Mouse (Mus musculus): ENCODE measurements around the gene Wnt10b.

Wnt10b gene

GRCm38 (mm10) chr15:98797835-98798492 lies 20.0 kb upstream of the Wnt10b start:
- in situ Hi-C loops (cut with MboI, MseI), result no loop called here

GRCm38 (mm10) chr15:98796803-98797595 lies 19.0 kb upstream of the Wnt10b start:
- in situ Hi-C loops (cut with MboI, MseI), result no loop called here

DNA sequence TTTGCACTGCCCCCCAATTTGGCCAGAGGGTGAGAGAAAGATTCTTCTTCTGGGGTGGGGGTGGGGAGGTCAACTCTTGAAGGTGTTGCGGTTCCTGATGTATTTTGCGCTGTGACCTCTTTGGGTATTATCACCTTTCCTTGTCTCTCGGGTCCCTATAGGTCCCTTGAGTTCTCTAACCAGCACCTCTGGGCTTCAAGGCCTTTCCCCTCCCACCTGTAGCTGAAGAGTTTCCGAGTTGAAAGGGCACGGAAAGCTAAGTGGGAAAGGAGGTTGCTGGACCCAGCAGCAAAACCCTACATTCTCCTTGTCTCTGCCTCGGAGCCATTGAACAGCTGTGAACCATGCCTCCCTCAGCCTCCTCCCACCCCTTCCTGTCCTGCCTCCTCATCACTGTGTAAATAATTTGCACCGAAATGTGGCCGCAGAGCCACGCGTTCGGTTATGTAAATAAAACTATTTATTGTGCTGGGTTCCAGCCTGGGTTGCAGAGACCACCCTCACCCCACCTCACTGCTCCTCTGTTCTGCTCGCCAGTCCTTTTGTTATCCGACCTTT lies 15.3 kb upstream of the Wnt10b start:
- in situ Hi-C loops (cut with MboI, MseI), result no loop called here

DNA sequence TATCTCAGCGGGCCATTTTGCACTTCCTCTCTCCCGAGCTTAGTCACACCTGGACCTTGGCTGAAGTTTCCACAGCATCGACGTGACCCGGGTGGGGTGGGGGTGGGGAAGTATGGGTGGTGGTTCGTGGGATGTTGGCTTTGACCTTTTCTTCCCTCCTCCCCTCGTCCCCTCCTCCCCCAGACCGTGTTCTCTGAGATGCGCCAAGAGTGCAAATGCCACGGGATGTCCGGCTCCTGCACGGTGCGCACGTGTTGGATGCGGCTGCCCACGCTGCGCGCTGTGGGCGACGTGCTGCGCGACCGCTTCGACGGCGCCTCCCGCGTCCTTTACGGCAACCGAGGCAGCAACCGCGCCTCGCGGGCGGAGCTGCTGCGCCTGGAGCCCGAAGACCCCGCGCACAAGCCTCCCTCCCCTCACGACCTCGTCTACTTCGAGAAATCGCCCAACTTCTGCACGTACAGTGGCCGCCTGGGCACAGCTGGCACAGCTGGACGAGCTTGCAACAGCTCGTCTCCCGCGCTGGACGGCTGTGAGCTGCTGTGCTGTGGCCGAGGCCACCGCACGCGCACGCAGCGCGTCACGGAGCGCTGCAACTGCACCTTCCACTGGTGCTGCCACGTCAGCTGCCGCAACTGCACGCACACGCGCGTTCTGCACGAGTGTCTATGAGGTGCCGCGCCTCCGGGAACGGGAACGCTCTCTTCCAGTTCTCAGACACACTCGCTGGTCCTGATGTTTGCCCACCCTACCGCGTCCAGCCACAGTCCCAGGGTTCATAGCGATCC lies 14.5 kb upstream of the Wnt10b start:
- in situ Hi-C loops (cut with MboI, MseI), result no loop called here

- in situ Hi-C loops (cut with MboI, MseI), result no loop called here
These were observed 13.8 kb upstream of the Wnt10b start for GRCm38 (mm10) chr15:98791771-98792170.

DNA sequence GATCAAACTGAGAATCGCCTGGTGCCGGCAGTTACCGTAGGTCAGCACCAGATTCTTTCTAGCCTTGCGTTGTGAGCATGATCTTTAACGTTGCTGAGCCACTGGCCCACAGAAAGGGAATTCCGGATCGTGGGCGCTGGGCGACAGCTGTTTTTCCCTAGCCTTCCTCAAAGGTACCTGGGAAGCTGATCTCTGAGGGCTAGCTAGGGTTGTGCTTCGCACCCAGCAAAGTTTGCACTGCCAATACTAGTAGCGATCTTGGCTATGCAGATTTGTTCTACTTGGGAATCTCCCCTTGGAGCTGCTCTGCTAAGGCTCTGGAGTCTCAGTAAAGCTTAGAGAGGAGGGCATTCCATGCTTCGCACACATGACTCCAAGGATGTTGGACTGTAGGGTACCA lies 13.3 kb upstream of the Wnt10b start:
- in situ Hi-C loops (cut with MboI, MseI), result no loop called here

DNA sequence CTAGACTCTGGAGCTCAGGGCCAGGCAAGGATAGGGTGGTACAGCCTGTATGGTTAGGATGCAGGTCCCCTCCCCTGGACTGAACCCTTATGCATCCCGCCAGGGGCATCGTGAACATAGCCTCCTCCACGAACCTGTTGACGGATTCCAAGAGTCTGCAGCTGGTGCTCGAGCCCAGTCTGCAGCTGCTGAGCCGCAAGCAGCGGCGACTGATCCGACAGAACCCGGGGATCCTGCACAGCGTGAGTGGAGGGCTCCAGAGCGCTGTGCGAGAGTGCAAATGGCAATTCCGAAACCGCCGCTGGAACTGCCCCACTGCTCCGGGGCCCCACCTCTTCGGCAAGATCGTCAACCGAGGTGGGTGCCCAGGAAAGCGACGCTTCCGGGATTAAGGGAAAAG lies 12.8 kb upstream of the Wnt10b start:
- in situ Hi-C loops (cut with MboI, MseI), result no loop called here

DNA sequence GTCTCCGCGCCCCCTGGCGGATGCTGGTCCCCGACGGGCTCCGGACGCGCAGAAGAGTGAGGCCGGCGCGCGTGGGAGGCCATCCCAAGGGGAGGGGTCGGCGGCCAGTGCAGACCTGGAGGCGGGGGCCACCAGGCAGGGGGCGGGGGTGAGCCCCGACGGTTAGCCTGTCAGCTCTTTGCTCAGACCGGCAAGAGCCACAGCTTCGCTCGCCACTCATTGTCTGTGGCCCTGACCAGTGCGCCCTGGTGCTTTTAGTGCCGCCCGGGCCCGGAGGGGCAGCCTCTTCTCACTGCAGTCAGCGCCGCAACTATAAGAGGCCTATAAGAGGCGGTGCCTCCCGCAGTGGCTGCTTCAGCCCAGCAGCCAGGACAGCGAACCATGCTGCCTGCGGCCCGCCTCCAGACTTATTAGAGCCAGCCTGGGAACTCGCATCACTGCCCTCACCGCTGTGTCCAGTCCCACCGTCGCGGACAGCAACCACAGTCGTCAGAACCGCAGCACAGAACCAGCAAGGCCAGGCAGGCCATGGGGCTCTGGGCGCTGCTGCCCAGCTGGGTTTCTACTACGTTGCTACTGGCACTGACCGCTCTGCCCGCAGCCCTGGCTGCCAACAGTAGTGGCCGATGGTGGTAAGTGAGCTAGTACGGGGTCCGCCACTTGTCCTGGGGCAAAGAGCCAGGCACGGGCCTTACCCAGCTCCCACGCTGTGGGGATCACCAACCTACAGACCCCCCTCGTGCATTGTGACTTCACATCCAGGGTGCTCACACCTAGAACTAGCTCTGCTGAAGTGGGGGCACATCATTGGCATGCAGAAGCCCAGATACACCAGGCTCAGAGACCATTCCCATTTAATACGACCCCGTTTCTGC lies 11.9 kb upstream of the Wnt10b start, which contains the start of gene Wnt1:
Gene Wnt1 (plus strand): TSS at position 197 of the 875 bp plus-strand sequence.
- in situ Hi-C loops (cut with MboI, MseI), result no loop called here

DNA sequence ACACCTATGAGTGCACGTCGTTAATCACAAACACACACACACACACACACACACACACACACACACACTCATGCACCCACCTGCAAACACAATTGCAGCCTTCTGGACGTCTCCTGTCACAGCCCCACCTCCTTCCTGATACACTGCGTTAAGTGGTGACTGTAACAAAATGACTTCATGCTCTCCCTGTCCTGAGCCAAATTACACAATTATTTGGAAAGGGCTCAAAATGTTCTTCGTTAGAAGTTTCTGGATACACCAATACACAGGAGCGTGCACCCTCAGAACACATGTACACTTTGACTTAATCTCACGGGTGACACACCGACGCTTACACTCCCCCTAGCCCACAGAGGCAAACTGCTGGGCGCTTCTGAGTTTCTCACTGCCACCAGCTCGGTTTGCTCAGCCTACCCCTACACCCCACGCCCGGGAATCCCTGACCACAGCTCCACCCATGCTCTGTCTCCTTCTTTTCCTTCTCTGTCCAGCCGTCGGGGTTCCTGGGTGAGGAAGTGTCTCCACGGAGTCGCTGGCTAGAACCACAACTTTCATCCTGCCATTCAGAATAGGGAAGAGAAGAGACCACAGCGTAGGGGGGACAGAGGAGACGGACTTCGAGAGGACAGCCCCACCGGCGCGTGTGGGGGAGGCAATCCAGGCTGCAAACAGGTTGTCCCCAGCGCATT lies 11.2 kb upstream of the Wnt10b start:
- in situ Hi-C loops (cut with MboI, MseI), result no loop called here

- in situ Hi-C loops (cut with MboI, MseI), result no loop called here
These were observed 10.0 kb upstream of the Wnt10b start for GRCm38 (mm10) chr15:98787930-98788329.

DNA sequence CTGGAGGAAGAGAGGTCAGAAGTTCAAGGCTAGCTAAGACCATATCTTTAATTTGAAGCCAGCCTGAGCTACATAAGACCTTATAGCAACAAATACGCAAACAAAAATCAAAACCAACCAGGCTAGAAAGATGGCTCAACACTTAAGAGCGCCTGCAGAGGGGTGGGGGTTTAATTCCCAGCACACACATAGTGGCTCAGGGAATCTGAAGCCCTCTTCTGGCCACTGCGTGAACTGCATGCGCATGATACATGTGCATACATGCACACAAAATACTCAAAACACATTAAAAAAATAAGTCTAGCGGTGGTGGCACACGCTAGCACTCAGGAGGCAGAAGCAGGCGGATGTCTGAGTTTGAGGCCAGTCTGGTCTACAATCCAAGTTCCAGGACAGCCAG lies 7.8 kb upstream of the Wnt10b start:
- in situ Hi-C loops (cut with MboI, MseI), result no loop called here

GRCm38 (mm10) chr15:98781166-98781565 lies 3.2 kb upstream of the Wnt10b start:
- in situ Hi-C loops (cut with MboI, MseI), result no loop called here

GRCm38 (mm10) chr15:98780573-98780972 lies 2.6 kb upstream of the Wnt10b start:
- in situ Hi-C loops (cut with MboI, MseI), result no loop called here

GRCm38 (mm10) chr15:98780075-98780474 lies 2.1 kb upstream of the Wnt10b start:
- in situ Hi-C loops (cut with MboI, MseI), result no loop called here

GRCm38 (mm10) chr15:98778806-98779205 lies 856 bp upstream of the Wnt10b start:
- in situ Hi-C loops (cut with MboI, MseI), result no loop called here

DNA sequence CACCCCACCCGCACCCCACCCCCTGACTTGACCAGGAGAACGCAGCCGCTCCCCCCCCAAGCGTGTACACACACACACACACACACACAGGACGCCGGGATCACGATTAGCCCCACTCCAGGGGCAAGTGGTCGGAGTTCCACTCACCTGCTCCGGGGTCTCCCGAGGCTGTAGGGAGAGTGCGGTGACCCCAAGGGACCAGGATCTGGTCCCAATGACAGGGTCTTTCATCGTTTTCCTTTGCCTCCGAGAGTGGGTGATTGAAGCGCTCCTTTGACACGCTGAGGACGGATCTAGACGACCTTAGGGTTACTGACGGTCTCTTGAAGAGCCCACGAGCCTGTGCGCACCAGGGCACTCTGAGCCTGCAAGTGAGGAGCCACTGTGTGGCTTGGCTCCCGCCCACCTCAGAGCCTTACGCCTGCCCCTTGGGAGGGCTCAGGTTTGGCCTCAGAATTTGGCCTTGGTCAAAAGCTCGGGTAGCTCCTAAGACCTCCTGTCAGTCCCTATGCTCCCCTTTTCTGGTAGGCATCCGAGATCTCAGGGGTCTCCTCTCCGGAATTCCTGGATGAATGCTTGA lies 331 bp upstream of the Wnt10b start:
- in situ Hi-C loops (cut with MboI, MseI), result no loop called here

DNA sequence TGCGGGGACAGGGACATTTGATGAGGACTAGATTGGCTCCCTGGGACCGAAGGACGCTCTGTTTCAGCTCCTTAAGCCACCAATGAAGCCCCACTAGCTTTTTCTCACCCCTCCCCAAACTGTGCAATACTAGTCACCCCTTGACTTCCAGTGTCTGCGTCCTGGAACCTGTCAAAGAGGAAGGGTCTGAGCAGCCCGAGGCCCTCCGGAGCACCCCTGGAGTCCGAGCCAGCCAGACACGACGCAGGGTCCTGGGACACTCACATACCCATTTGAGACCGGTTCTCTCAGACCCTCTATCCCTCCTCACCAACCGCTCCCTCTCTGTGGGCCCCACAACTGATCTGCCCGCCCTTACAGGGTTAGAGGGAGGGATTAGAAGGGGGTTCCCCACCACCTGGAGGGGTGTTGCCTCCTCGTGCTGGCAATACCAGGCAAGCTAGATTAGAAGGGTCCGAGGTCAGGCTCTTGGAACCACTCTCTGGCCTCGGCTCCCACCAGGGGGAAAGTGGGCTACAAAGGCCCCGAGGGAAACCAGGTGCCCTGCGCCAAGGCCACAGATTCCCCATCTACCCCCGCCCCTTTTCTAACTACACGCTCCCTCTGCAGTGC lies 839 bp downstream of the Wnt10b start:
- in situ Hi-C loops (cut with MboI, MseI), result no loop called here

- in situ Hi-C loops (cut with MboI, MseI), result no loop called here
These were observed 1.5 kb downstream of the Wnt10b start for GRCm38 (mm10) chr15:98776280-98777004.

DNA sequence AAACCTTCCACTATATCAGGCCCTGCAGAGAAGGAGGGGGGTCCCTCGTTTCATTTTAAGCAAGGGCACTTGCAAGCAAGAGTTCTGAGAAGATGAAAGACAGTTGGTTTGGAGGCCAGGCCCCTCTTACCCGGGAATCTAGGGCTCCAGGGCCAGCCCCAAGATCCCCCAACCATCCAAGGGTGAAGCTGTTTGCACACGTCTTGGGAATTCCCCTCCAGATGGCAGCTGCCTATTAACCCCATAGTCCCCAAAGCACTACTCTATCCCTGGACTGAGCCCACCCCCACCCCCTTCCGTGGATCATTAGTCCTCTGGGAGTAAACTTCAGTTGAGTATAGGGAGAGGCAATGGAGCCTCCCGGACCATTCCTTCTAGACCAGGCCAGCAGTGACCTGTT lies 2.4 kb downstream of the Wnt10b start:
- in situ Hi-C loops (cut with MboI, MseI), result no loop called here
